Mouse (Mus musculus): ENCODE data around the gene Atf5.

DNA sequence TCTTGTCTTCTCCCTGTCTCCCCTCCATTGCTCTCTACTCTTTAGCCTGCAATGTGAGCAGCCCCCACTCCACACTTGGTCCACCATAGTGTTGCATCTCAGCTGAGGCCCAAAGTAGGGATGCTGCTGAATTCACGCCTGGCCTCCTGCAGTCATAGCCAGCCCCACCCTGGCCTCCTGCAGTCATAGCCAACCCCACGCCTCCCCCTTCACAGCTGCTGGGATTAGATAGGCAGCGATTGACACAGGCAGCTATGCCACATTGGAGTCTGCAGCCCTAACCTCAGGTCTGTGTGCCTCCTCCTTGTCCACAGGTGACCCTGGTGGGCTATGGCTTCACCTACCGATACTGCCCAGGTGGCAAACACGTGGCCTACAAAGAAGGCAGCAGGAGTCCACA lies 48.3 kb downstream of the Atf5 start:
- no peak for TF ChIP-seq EP300 (IDR thresholded peaks at IDR 0.05; ENCODE audit: insufficient read depth, low read depth, low read length)
- no peak for TF ChIP-seq CTCF (IDR thresholded peaks at IDR 0.05; ENCODE audit: low read depth, low read length)
- no peak for TF ChIP-seq POLR2A (IDR thresholded peaks at IDR 0.05; ENCODE audit: insufficient read depth, low read length)
